Mouse (Mus musculus): Measurements from ENCODE around the gene Spns3. TPM values are rescaled to one million over a fixed set of nuclear protein-coding genes. Genes with fewer than 3 reads are reported as not detected.

Spns3 gene
- polyA plus RNA-seq, 1 experiment from 2014 or later, result 0.08 TPM

DNA sequence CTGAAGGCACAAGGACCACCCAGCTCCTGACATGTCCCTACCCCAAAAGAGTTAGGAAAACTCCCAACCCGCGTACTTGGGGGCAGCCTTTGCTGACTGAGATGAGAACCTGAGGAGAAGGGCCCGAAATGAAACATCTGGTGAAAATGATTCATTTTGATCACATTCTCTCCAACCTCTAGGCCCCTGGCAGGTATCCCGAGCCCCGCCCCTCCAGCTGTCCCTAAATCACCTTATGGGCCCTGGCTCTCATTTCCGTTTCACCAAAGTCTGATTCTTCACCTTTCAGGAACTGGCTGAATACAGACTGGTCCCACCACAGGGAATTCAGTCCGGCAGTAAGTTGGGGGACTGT is 25.8 kb upstream of the Spns3 start:
- peak overlapping the region; percentile 58; the same call in 1 of the 2 replicates for H3K27ac ChIP-seq (replicated peaks)
- no peaks in the 10 kb centered on the region for H3K9me3 ChIP-seq
- ATAC-seq (replicated peaks), result no peak
- H3K4me3 ChIP-seq, result peak overlapping the region; percentile 35
- WGBS, result 23% methylated on average over 7 of the region's 7 CpGs
- H3K4me1 ChIP-seq, result peaks cover 14% of the 10 kb centered on the region
- peaks cover 5% of the 10 kb centered on the region; the same call in 1 of the 2 replicates for H3K27me3 ChIP-seq
- H3K9ac ChIP-seq (replicated peaks), result 0 out of 2 replicates have a peak overlapping the region, but pooled peaks have one; percentile 41
- no peaks in the 10 kb centered on the region for H3K36me3 ChIP-seq
- peak overlapping the region; percentile 59 for H3K4me2 ChIP-seq (replicated peaks)

GRCm38 (mm10) chr11:72573819-72574218 is 23.5 kb upstream of the Spns3 start:
- Histone ChIP-seq H3K9ac (replicated peaks) (no peak overlapping the region), H3K9me3 (no peaks in the 10 kb centered on the region), H3K27ac (replicated peaks) (no peak overlapping the region), H3K4me2 (replicated peaks) (no peak overlapping the region), H3K4me3 (no peak overlapping the region), H3K27me3 (peaks cover 5% of the 10 kb centered on the region; the same call in 1 of the 2 replicates), H3K36me3 (no peaks in the 10 kb centered on the region), H3K4me1 (peaks cover 14% of the 10 kb centered on the region)
- WGBS, result 89% methylated on average over 1 of the region's 1 CpGs
- no peak for ATAC-seq (replicated peaks)

- ATAC-seq (replicated peaks), result peak; percentile 73
- no peaks in the 10 kb centered on the region for H3K9me3 ChIP-seq
- H3K36me3 ChIP-seq, result no peaks in the 10 kb centered on the region
- H3K4me2 ChIP-seq (replicated peaks), result peak overlapping the region; percentile 42
- peak overlapping the region; percentile 30 for H3K4me3 ChIP-seq
- H3K27ac ChIP-seq (replicated peaks), result no peak overlapping the region
- 3% methylated on average over 18 of the region's 18 CpGs for WGBS
- no peaks in the 10 kb centered on the region for H3K4me1 ChIP-seq
- no peaks in the 10 kb centered on the region for H3K27me3 ChIP-seq
- H3K9ac ChIP-seq (replicated peaks), result 0 out of 2 replicates have a peak overlapping the region, but pooled peaks have one; percentile 28
These were observed 20.1 kb upstream of the Spns3 start for GRCm38 (mm10) chr11:72570319-72570979.

DNA sequence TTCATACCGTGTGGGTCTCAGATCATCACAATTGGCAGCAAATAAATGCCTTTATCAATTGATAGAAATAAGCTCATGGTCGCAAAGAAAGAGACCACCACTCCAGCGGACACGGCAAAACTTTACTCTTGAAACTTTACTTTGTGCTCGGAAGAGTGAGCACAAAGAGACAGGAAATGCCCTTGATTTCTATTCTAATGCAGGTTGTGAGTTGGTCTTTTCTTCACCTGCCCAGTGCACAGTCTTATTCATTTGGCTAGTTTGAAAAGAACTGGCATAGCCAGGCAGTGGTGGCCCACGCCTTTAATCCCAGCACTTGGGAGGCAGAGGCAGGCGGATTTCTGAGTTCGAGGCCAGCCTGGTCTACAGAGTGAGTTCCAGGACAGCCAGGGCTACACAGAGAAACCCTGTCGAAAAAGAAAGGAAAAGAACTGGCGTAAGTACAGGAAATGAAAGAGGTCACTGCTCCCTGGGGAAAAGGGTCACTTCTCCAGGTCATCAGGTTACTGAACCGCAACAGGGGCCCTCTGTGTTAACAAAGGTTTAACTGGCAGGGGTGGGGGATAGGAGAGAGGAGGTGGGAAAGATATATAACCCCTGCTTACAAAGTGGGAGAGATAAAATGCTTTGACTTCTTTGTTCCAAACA is 19.5 kb upstream of the Spns3 start:
- WGBS, result 75% methylated on average over 11 of the region's 11 CpGs
- H3K4me2 ChIP-seq (replicated peaks), result no peak overlapping the region
- H3K36me3 ChIP-seq, result no peaks in the 10 kb centered on the region
- no peaks in the 10 kb centered on the region for H3K4me1 ChIP-seq
- H3K27me3 ChIP-seq, result no peaks in the 10 kb centered on the region
- H3K9me3 ChIP-seq, result no peaks in the 10 kb centered on the region
- no peak overlapping the region for H3K9ac ChIP-seq (replicated peaks)
- ATAC-seq (replicated peaks), result no peak
- H3K4me3 ChIP-seq, result no peak overlapping the region
- no peak overlapping the region for H3K27ac ChIP-seq (replicated peaks)

GRCm38 (mm10) chr11:72569051-72569450 is 18.7 kb upstream of the Spns3 start:
- Histone ChIP-seq H3K9me3 (no peaks in the 10 kb centered on the region), H3K27me3 (no peaks in the 10 kb centered on the region), H3K36me3 (no peaks in the 10 kb centered on the region), H3K4me1 (no peaks in the 10 kb centered on the region), H3K27ac (replicated peaks) (no peak overlapping the region), H3K9ac (replicated peaks) (no peak overlapping the region), H3K4me3 (no peak overlapping the region), H3K4me2 (replicated peaks) (no peak overlapping the region)
- 62% methylated on average over 8 of the region's 8 CpGs for WGBS
- ATAC-seq (replicated peaks), result no peak

- no peak for ATAC-seq (replicated peaks)
- H3K36me3 ChIP-seq, result no peaks in the 10 kb centered on the region
- no peaks in the 10 kb centered on the region for H3K9me3 ChIP-seq
- no peaks in the 10 kb centered on the region for H3K27me3 ChIP-seq
- H3K4me1 ChIP-seq, result no peaks in the 10 kb centered on the region
- H3K4me2 ChIP-seq (replicated peaks), result no peak overlapping the region
- H3K27ac ChIP-seq (replicated peaks), result no peak overlapping the region
- H3K9ac ChIP-seq (replicated peaks), result no peak overlapping the region
- no peak overlapping the region for H3K4me3 ChIP-seq
- 48% methylated on average over 10 of the region's 10 CpGs for WGBS
These were observed 16.6 kb upstream of the Spns3 start for GRCm38 (mm10) chr11:72566816-72567338.

GRCm38 (mm10) chr11:72566304-72566703 is 16.0 kb upstream of the Spns3 start:
- no peak overlapping the region for H3K27ac ChIP-seq (replicated peaks)
- ATAC-seq (replicated peaks), result no peak
- no peak overlapping the region for H3K4me2 ChIP-seq (replicated peaks)
- no peaks in the 10 kb centered on the region for H3K27me3 ChIP-seq
- WGBS, result 84% methylated on average over 7 of the region's 7 CpGs
- no peaks in the 10 kb centered on the region for H3K4me1 ChIP-seq
- H3K36me3 ChIP-seq, result no peaks in the 10 kb centered on the region
- H3K9me3 ChIP-seq, result no peaks in the 10 kb centered on the region
- H3K4me3 ChIP-seq, result no peak overlapping the region
- no peak overlapping the region for H3K9ac ChIP-seq (replicated peaks)

- Histone ChIP-seq H3K4me3 (no peak overlapping the region), H3K9me3 (no peaks in the 10 kb centered on the region), H3K9ac (replicated peaks) (no peak overlapping the region), H3K36me3 (no peaks in the 10 kb centered on the region), H3K27ac (replicated peaks) (no peak overlapping the region), H3K27me3 (no peaks in the 10 kb centered on the region), H3K4me2 (replicated peaks) (no peak overlapping the region), H3K4me1 (no peaks in the 10 kb centered on the region)
- 0 out of 2 replicates have a peak, but pooled peaks have one; percentile 51 for ATAC-seq (replicated peaks)
- 28% methylated on average over 6 of the region's 6 CpGs for WGBS
These were observed 14.0 kb upstream of the Spns3 start for GRCm38 (mm10) chr11:72564232-72564807.

GRCm38 (mm10) chr11:72560661-72561060 is 10.4 kb upstream of the Spns3 start:
- no peaks in the 10 kb centered on the region for H3K36me3 ChIP-seq
- WGBS, result 68% methylated on average over 3 of the region's 3 CpGs
- no peak for ATAC-seq (replicated peaks)

DNA sequence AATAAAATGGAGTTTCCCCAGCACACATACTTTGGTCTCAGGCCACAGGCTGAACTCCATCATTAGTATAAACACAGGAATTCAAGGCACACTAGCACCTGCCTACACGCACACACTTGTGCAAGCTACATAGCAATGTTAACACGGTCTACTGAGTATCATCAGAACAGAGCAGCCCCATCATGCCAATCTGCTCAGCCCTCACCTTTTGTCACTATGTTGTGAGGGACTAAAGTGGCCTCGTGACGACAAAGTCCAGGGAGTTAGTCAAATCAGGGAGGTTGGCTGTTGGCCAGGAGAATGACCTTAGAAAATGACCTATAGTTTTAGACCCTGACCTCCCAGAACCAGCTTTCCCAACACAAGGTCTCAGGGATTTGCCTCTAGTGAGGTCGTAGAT is 7.8 kb upstream of the Spns3 start:
- Histone ChIP-seq H3K9me3 (no peaks in the 10 kb centered on the region), H3K4me3 (no peak overlapping the region), H3K27me3 (no peaks in the 10 kb centered on the region), H3K36me3 (no peaks in the 10 kb centered on the region), H3K9ac (replicated peaks) (no peak overlapping the region), H3K27ac (replicated peaks) (no peak overlapping the region), H3K4me2 (replicated peaks) (no peak overlapping the region), H3K4me1 (no peaks in the 10 kb centered on the region)
- ATAC-seq (replicated peaks), result no peak
- WGBS, result 71% methylated on average over 5 of the region's 5 CpGs

More at GRCm38 (mm10) chr11:72560661-72561060, 10.4 kb upstream of the Spns3 start:
- Histone ChIP-seq H3K4me2 (replicated peaks) (no peak overlapping the region), H3K4me3 (no peak overlapping the region), H3K9ac (replicated peaks) (no peak overlapping the region), H3K4me1 (no peaks in the 10 kb centered on the region), H3K9me3 (no peaks in the 10 kb centered on the region), H3K27me3 (no peaks in the 10 kb centered on the region), H3K27ac (replicated peaks) (no peak overlapping the region)

DNA sequence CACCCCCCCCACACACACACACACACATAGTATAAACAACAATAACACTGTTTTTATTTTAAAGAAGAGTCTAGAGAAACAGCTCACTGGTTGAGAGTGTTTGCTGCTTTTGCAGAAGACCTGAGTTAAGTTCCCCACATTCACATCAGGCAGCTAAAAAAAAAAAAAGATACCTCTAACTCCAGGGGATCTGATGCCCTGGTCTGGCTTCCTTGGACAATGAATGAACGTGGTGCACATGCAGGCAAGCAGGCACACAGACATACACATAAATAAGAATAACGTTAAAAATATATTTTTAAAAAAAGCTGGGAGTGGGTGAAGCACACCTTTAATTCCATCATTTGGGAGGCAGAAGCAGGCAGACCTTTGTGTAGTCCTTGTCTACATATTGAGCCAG is 6.6 kb upstream of the Spns3 start:
- Histone ChIP-seq H3K9ac (replicated peaks) (no peak overlapping the region), H3K36me3 (no peaks in the 10 kb centered on the region), H3K9me3 (no peaks in the 10 kb centered on the region), H3K27ac (replicated peaks) (no peak overlapping the region), H3K4me1 (no peaks in the 10 kb centered on the region), H3K4me3 (no peak overlapping the region), H3K27me3 (no peaks in the 10 kb centered on the region), H3K4me2 (replicated peaks) (no peak overlapping the region)
- ATAC-seq (replicated peaks), result no peak
- WGBS, result 83% methylated on average over 2 of the region's 2 CpGs

GRCm38 (mm10) chr11:72556470-72556869 is 6.2 kb upstream of the Spns3 start:
- H3K27ac ChIP-seq (replicated peaks), result no peak overlapping the region
- no peak overlapping the region for H3K4me3 ChIP-seq
- H3K9ac ChIP-seq (replicated peaks), result no peak overlapping the region
- WGBS, result 96% methylated on average over 4 of the region's 4 CpGs
- no peaks in the 10 kb centered on the region for H3K4me1 ChIP-seq
- H3K27me3 ChIP-seq, result no peaks in the 10 kb centered on the region
- H3K4me2 ChIP-seq (replicated peaks), result no peak overlapping the region
- H3K9me3 ChIP-seq, result no peaks in the 10 kb centered on the region
- ATAC-seq (replicated peaks), result no peak
- no peaks in the 10 kb centered on the region for H3K36me3 ChIP-seq

Measured in forebrain, embryonic 15.5 days (tissue).